In the genomic region with DNA sequence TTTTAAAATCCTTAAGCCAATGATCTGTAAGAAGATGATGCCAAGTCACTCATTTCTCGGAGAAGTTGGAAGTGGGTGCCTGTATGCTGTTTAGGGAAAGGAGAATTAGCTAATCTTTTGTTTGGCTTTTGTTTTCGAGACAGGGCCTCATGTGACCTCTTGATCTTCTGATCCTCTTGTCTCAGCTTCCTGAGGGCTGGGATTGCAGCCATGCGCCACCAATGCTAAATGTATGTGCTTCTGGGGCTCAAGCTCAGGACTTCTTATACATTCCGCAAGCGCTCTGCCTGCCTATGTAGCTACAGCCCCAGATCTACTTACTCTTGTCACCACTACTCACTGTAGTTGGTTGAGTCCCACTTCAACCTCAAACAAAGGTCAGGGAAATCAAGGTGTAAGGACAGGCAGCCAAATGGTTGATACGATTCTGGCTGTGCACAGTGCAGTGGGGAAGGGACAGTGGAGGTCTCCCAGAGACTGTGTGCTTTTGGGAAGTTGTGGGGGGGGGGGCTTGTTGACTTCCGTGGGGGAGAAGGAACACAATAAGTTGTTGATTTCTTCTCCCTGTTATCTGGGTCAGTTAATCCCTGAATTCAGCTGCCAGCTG, we compare ENCODE assay signal across 11 mouse cellular contexts. TPM values are rescaled to one million over a fixed set of nuclear protein-coding genes. Genes with fewer than 3 reads are reported as not detected.
A peak's percentile ranks its signal among the peaks of the same experiment; 100 is the strongest.
DNase-seq lines count a peak whose midpoint lies in the region; ATAC-seq and TF ChIP-seq lines count a peak whose summit lies in the region.
"Had no signal": no experiment of that assay in that cellular context is flagged by ENCODE, and none has a peak within 500 bp of the region (broad histone marks: within the 10 kb centered on the region; RNA-seq: fewer than 3 reads in every experiment).

No protein-coding gene starts in this region.

- H3K4me3 ChIP-seq in gastrocnemius, adult 2 months: peak overlapping the region; percentile 7
- H3K4me3 ChIP-seq in midbrain, embryonic 11.5 days (ENCODE audit: low read depth, low read length): no peak overlapping the region
- no peak overlapping the region for H3K4me3 ChIP-seq in midbrain, embryonic 16.5 days (ENCODE audit: low read depth, low read length)
- no peak overlapping the region for H3K4me3 ChIP-seq in limb, embryonic 10.5 days
- no peak overlapping the region for H3K4me3 ChIP-seq in stomach, embryonic 16.5 days (replicated peaks; ENCODE audit: low read length)

- no peaks in the 10 kb centered on the region for H3K9me3 ChIP-seq in midbrain, embryonic 11.5 days (ENCODE audit: control insufficient read depth, low read length)
- H3K9me3 ChIP-seq in midbrain, embryonic 16.5 days (replicated peaks; ENCODE audit: control insufficient read depth, low read length, poor library complexity, severe bottlenecking): no peaks in the 10 kb centered on the region
- no peaks in the 10 kb centered on the region for H3K9me3 ChIP-seq in limb, embryonic 10.5 days (replicated peaks)
- H3K9me3 ChIP-seq in stomach, embryonic 16.5 days (replicated peaks; ENCODE audit: control insufficient read depth, low read length): no peaks in the 10 kb centered on the region

- peak; percentile 76 for ATAC-seq in midbrain, embryonic 11.5 days (ENCODE audit: low FRiP score)
- no peak for ATAC-seq in midbrain, embryonic 16.5 days
- ATAC-seq in stomach, embryonic 16.5 days (ENCODE audit: insufficient read depth, low FRiP score): peak; percentile 65; the same call in 1 of the 2 replicates
- no peak for ATAC-seq in megakaryocyte, adult 5-6 weeks (ENCODE audit: poor library complexity, severe bottlenecking)

- intact Hi-C loops in gastrocnemius, adult 2 months (cut with DNase I): no loop called here

- TF ChIP-seq CTCF in gastrocnemius, adult 2 months (IDR thresholded peaks at IDR 0.05): no peak

- peak overlapping the region; percentile 21 for H3K4me2 ChIP-seq in midbrain, embryonic 11.5 days
- H3K4me2 ChIP-seq in midbrain, embryonic 16.5 days (ENCODE audit: low read length): no peak overlapping the region
- H3K4me2 ChIP-seq in stomach, embryonic 16.5 days (ENCODE audit: low read depth, low read length): no peak overlapping the region; the same call in 1 of the 2 replicates

- no peak overlapping the region for H3K9ac ChIP-seq in midbrain, embryonic 11.5 days (ENCODE audit: low read length)
- no peak overlapping the region for H3K9ac ChIP-seq in midbrain, embryonic 16.5 days (ENCODE audit: low read depth, low read length)
- no peak overlapping the region for H3K9ac ChIP-seq in stomach, embryonic 16.5 days (ENCODE audit: low read length)

- WGBS in midbrain, embryonic 11.5 days: 18% methylated on average over 7 of the region's 7 CpGs
- WGBS in midbrain, embryonic 16.5 days: 17% methylated on average over 7 of the region's 7 CpGs
- WGBS in limb, embryonic 10.5 days: 58% methylated on average over 7 of the region's 7 CpGs
- WGBS in stomach, embryonic 16.5 days: 44% methylated on average over 7 of the region's 7 CpGs

- no peaks in the 10 kb centered on the region for H3K36me3 ChIP-seq in midbrain, embryonic 11.5 days (ENCODE audit: control insufficient read depth, insufficient read depth, low read length)
- H3K36me3 ChIP-seq in midbrain, embryonic 16.5 days (ENCODE audit: control insufficient read depth, insufficient read depth, low read length): no peaks in the 10 kb centered on the region
- no peaks in the 10 kb centered on the region for H3K36me3 ChIP-seq in limb, embryonic 10.5 days
- H3K36me3 ChIP-seq in stomach, embryonic 16.5 days (ENCODE audit: control insufficient read depth, insufficient read depth, low read length): no peaks in the 10 kb centered on the region

- no peaks in the 10 kb centered on the region for H3K27me3 ChIP-seq in midbrain, embryonic 11.5 days (ENCODE audit: control insufficient read depth, insufficient read depth, low read length)
- H3K27me3 ChIP-seq in midbrain, embryonic 16.5 days (ENCODE audit: control insufficient read depth, insufficient read depth, low read depth, low read length): no peaks in the 10 kb centered on the region
- no peaks in the 10 kb centered on the region for H3K27me3 ChIP-seq in limb, embryonic 10.5 days (ENCODE audit: low read depth, poor library complexity, severe bottlenecking)
- no peaks in the 10 kb centered on the region for H3K27me3 ChIP-seq in stomach, embryonic 16.5 days (ENCODE audit: control insufficient read depth, insufficient read depth, low read length)

- DNase-seq in gastrocnemius, adult 2 months: peak; percentile 19
- DNase-seq in gastrocnemius, adult 18-20 months (ENCODE audit: low spot score): no peak
- peak; percentile 87 for DNase-seq in midbrain, embryonic 11.5 days (ENCODE audit: low spot score, missing footprints)
- DNase-seq in limb, embryonic 10.5 days (ENCODE audit: low spot score): no peak
- no peak for DNase-seq in adrenal gland, postnatal 14 days
- DNase-seq: cerebellum, adult 9-10 months; layer of hippocampus, adult 9-11 months had no signal

- peak overlapping the region; percentile 81 for H3K27ac ChIP-seq in gastrocnemius, adult 2 months
- no peak overlapping the region for H3K27ac ChIP-seq in midbrain, embryonic 11.5 days (ENCODE audit: low read depth, low read length)
- H3K27ac ChIP-seq in midbrain, embryonic 16.5 days (ENCODE audit: low read length): no peak overlapping the region
- H3K27ac ChIP-seq in limb, embryonic 10.5 days: peak overlapping the region; percentile 42; the same call in 1 of the 2 replicates
- H3K27ac ChIP-seq in stomach, embryonic 16.5 days (ENCODE audit: low read length): peak overlapping the region; percentile 74

- peaks cover 14% of the 10 kb centered on the region for H3K4me1 ChIP-seq in midbrain, embryonic 11.5 days (ENCODE audit: control insufficient read depth, insufficient read depth, low read length)
- H3K4me1 ChIP-seq in midbrain, embryonic 16.5 days (ENCODE audit: control insufficient read depth, insufficient read depth, low read length): peaks cover 8% of the 10 kb centered on the region
- peaks cover 8% of the 10 kb centered on the region for H3K4me1 ChIP-seq in limb, embryonic 10.5 days
- H3K4me1 ChIP-seq in stomach, embryonic 16.5 days (ENCODE audit: control insufficient read depth, insufficient read depth, low read length): peaks cover 16% of the 10 kb centered on the region

RNA-seq across cellular contexts. Expression of a gene that starts 24.8 kb away (rescaled TPM):
- 1 to 10 TPM; 2.8 to 4.0 TPM for total RNA-seq in gastrocnemius, adult 2 months (2021)
- total RNA-seq in gastrocnemius, adult 18-20 months (2021): 1 to 10 TPM; 3.4 to 3.8 TPM
- 7.7 and 8.3 TPM in 2 replicates for polyA plus RNA-seq in midbrain, embryonic 11.5 days (2014; fragmentation: Nextera tagmentation; extraction: Ambion mirVana)
- polyA plus RNA-seq in midbrain, embryonic 16.5 days (2015; fragmentation: Nextera tagmentation; extraction: Ambion mirVana): 0.87 and 0.88 TPM in 2 replicates
- 21.9 and 24.5 TPM in 2 replicates for polyA plus RNA-seq in limb, embryonic 10.5 days (2016; fragmentation: Nextera tagmentation; extraction: Ambion mirVana)
- polyA plus RNA-seq in stomach, embryonic 16.5 days (2015; fragmentation: Nextera tagmentation; extraction: Ambion mirVana): 14.2 and 14.6 TPM in 2 replicates
- 7.7 and 8.3 TPM in 2 replicates for total RNA-seq in adrenal gland, postnatal 14 days (2021)
- total RNA-seq in megakaryocyte, adult 5-6 weeks (2015): 7.2 and 9.7 TPM in 2 replicates
- 15.3 and 17.7 TPM in 2 replicates for total RNA-seq in megakaryocyte, adult 5-6 weeks (2017)

RNA-seq across cellular contexts. Expression of a gene that starts 52.3 kb away (rescaled TPM):
- total RNA-seq in gastrocnemius, adult 2 months (2021): 10 to 100 TPM in 1 of 2 experiments, 1 to 10 TPM in 1; 7.4 to 19.2 TPM
- total RNA-seq in gastrocnemius, adult 18-20 months (2021): 10 to 100 TPM; 11.9 to 18.9 TPM
- 6.1 and 6.3 TPM in 2 replicates for polyA plus RNA-seq in midbrain, embryonic 11.5 days (2014; fragmentation: Nextera tagmentation; extraction: Ambion mirVana)
- 8.6 and 12.9 TPM in 2 replicates for polyA plus RNA-seq in midbrain, embryonic 16.5 days (2015; fragmentation: Nextera tagmentation; extraction: Ambion mirVana)
- 7.1 and 8.7 TPM in 2 replicates for polyA plus RNA-seq in limb, embryonic 10.5 days (2016; fragmentation: Nextera tagmentation; extraction: Ambion mirVana)
- 32.0 and 34.1 TPM in 2 replicates for polyA plus RNA-seq in stomach, embryonic 16.5 days (2015; fragmentation: Nextera tagmentation; extraction: Ambion mirVana)
- total RNA-seq in adrenal gland, postnatal 14 days (2021): 4.2 and 5.1 TPM in 2 replicates
- total RNA-seq in megakaryocyte, adult 5-6 weeks (2015): 0.36 TPM in 1 of 2 replicates, not detected in the other
- total RNA-seq in megakaryocyte, adult 5-6 weeks (2017): not detected in 2 replicates
- polyA plus RNA-seq: C2C12 had no signal

Comparison
In these comparisons a context has a peak if more than half of its experiments do, and no peak if none do; other contexts are left out.
1. DNase-seq: peak in gastrocnemius, adult 2 months (single experiment) and midbrain, embryonic 11.5 days (single experiment); none in gastrocnemius, adult 18-20 months (single experiment), limb, embryonic 10.5 days (single experiment) and adrenal gland, postnatal 14 days (single experiment).
2. ATAC-seq: peak in midbrain, embryonic 11.5 days (single experiment) and stomach, embryonic 16.5 days (single experiment); none in midbrain, embryonic 16.5 days (single experiment) and megakaryocyte, adult 5-6 weeks (single experiment).
3. H3K27ac ChIP-seq: peak in gastrocnemius, adult 2 months (single experiment), limb, embryonic 10.5 days (single experiment) and stomach, embryonic 16.5 days (single experiment); none in midbrain, embryonic 11.5 days (single experiment) and midbrain, embryonic 16.5 days (single experiment).